25 mouse cellular contexts compared by ENCODE assay signal in genomic region chr13:83951808-83952207, GRCm38 (mm10).
"Had no signal": no experiment of that assay in that cellular context is flagged by ENCODE, and none has a peak within 500 bp of the region (broad histone marks: within the 10 kb centered on the region; RNA-seq: fewer than 3 reads in every experiment).

No protein-coding gene starts in this region.

- H3K9ac ChIP-seq: embryonic facial prominence, embryonic 12.5 days; embryonic facial prominence, embryonic 13.5 days; embryonic facial prominence, embryonic 15.5 days; forebrain, embryonic 12.5 days; forebrain, embryonic 13.5 days; forebrain, embryonic 15.5 days; forebrain, postnatal 0 days had no signal

- H3K9me3 ChIP-seq: embryonic facial prominence, embryonic 10.5 days; embryonic facial prominence, embryonic 12.5 days; embryonic facial prominence, embryonic 13.5 days; embryonic facial prominence, embryonic 15.5 days; forebrain, embryonic 10.5 days; forebrain, embryonic 12.5 days; forebrain, embryonic 13.5 days; forebrain, embryonic 15.5 days had no signal

- H3K27me3 ChIP-seq: embryonic facial prominence, embryonic 12.5 days; embryonic facial prominence, embryonic 13.5 days; embryonic facial prominence, embryonic 15.5 days; forebrain, embryonic 12.5 days; forebrain, embryonic 13.5 days; forebrain, embryonic 15.5 days had no signal

- DNase-seq: cerebellum, adult 9-10 months; cerebellum, adult 9-11 months; cerebellum, postnatal 10 days; cerebellum, postnatal 14 days; cerebellum, postnatal 25 days; cerebellum, postnatal 36 days; embryo, embryonic 11 days; forebrain, postnatal 0 days; gastrocnemius, adult 2 months; gastrocnemius, postnatal 10 days; gastrocnemius, postnatal 14 days; gastrocnemius, postnatal 25 days; gastrocnemius, postnatal 36 days; heart, adult 11 months; heart, adult 18-20 months; heart, adult 2 months had no signal

- H3K4me1 ChIP-seq: embryonic facial prominence, embryonic 10.5 days; embryonic facial prominence, embryonic 12.5 days; embryonic facial prominence, embryonic 13.5 days; embryonic facial prominence, embryonic 15.5 days; forebrain, embryonic 15.5 days had no signal

- H3K4me2 ChIP-seq: embryonic facial prominence, embryonic 12.5 days; embryonic facial prominence, embryonic 13.5 days; embryonic facial prominence, embryonic 15.5 days; forebrain, embryonic 12.5 days; forebrain, embryonic 13.5 days; forebrain, embryonic 15.5 days had no signal

- H3K4me3 ChIP-seq: embryonic facial prominence, embryonic 10.5 days; embryonic facial prominence, embryonic 12.5 days; embryonic facial prominence, embryonic 13.5 days; embryonic facial prominence, embryonic 15.5 days; erythroblast, embryonic 14.5 days; forebrain, embryonic 10.5 days; forebrain, embryonic 12.5 days; forebrain, embryonic 13.5 days; forebrain, embryonic 15.5 days; gastrocnemius, adult 2 months; heart, adult 2 months had no signal

- H3K27ac ChIP-seq: embryonic facial prominence, embryonic 10.5 days; embryonic facial prominence, embryonic 12.5 days; embryonic facial prominence, embryonic 13.5 days; embryonic facial prominence, embryonic 15.5 days; forebrain, embryonic 10.5 days; forebrain, embryonic 12.5 days; forebrain, embryonic 13.5 days; forebrain, embryonic 15.5 days; gastrocnemius, adult 2 months; heart, adult 2 months had no signal

- H3K36me3 ChIP-seq: embryonic facial prominence, embryonic 10.5 days; embryonic facial prominence, embryonic 12.5 days; embryonic facial prominence, embryonic 13.5 days; embryonic facial prominence, embryonic 15.5 days; forebrain, embryonic 10.5 days; forebrain, embryonic 12.5 days; forebrain, embryonic 15.5 days had no signal

- ATAC-seq: forebrain, postnatal 0 days had no signal
